In genomic region chr7:132124948-132125347, GRCm38 (mm10) we compare ENCODE assay signal across 25 mouse cellular contexts. TPM values are rescaled to one million over a fixed set of nuclear protein-coding genes. Genes with fewer than 3 reads are reported as not detected.
A peak's percentile ranks its signal among the peaks of the same experiment; 100 is the strongest.
DNase-seq lines count a peak whose midpoint lies in the region; ATAC-seq and TF ChIP-seq lines count a peak whose summit lies in the region.
"Had no signal": no experiment of that assay in that cellular context is flagged by ENCODE, and none has a peak within 500 bp of the region (broad histone marks: within the 10 kb centered on the region; RNA-seq: fewer than 3 reads in every experiment).

No protein-coding gene starts in this region.

- H3K9ac ChIP-seq in forebrain, postnatal 0 days, result no peak overlapping the region
- no peak overlapping the region for H3K9ac ChIP-seq in forebrain, embryonic 15.5 days (replicated peaks)
- H3K9ac ChIP-seq in hindbrain, postnatal 0 days (replicated peaks; ENCODE audit: low read length), result no peak overlapping the region
- H3K9ac ChIP-seq in midbrain, embryonic 14.5 days (replicated peaks; ENCODE audit: low read length), result no peak overlapping the region
- H3K9ac ChIP-seq: forebrain, embryonic 13.5 days; heart, embryonic 15.5 days; hindbrain, embryonic 14.5 days had no signal

- H3K9me3 ChIP-seq in forebrain, postnatal 0 days (ENCODE audit: low read length), result no peaks in the 10 kb centered on the region
- H3K9me3 ChIP-seq in forebrain, embryonic 15.5 days, result no peaks in the 10 kb centered on the region
- H3K9me3 ChIP-seq in hindbrain, postnatal 0 days (ENCODE audit: low read length), result no peaks in the 10 kb centered on the region
- no peaks in the 10 kb centered on the region for H3K9me3 ChIP-seq in hindbrain, embryonic 10.5 days
- no peaks in the 10 kb centered on the region for H3K9me3 ChIP-seq in midbrain, embryonic 14.5 days (ENCODE audit: control insufficient read depth, low read length)
- H3K9me3 ChIP-seq in midbrain, embryonic 10.5 days (replicated peaks), result no peaks in the 10 kb centered on the region
- H3K9me3 ChIP-seq: embryonic facial prominence, embryonic 10.5 days; forebrain, embryonic 13.5 days; heart, embryonic 15.5 days had no signal

- WGBS in forebrain, postnatal 0 days, result 60% methylated on average over 7 of the region's 7 CpGs
- 69% methylated on average over 7 of the region's 7 CpGs for WGBS in forebrain, embryonic 15.5 days
- WGBS in hindbrain, postnatal 0 days, result 57% methylated on average over 7 of the region's 7 CpGs
- 79% methylated on average over 7 of the region's 7 CpGs for WGBS in hindbrain, embryonic 10.5 days
- WGBS in midbrain, embryonic 14.5 days, result 68% methylated on average over 7 of the region's 7 CpGs
- 85% methylated on average over 7 of the region's 7 CpGs for WGBS in midbrain, embryonic 10.5 days

- TF ChIP-seq CTCF in forebrain, postnatal 0 days (IDR thresholded peaks at IDR 0.05; ENCODE audit: low read depth), result no peak
- 0 out of 2 replicates have a peak, but pooled peaks have one; percentile 19 for TF ChIP-seq CTCF in hindbrain, postnatal 0 days (IDR thresholded peaks at IDR 0.05; ENCODE audit: low read depth)

- H3K4me1 ChIP-seq in forebrain, postnatal 0 days (ENCODE audit: insufficient read depth), result no peaks in the 10 kb centered on the region
- no peaks in the 10 kb centered on the region; the same call in 1 of the 2 replicates for H3K4me1 ChIP-seq in forebrain, embryonic 15.5 days
- H3K4me1 ChIP-seq in hindbrain, postnatal 0 days (ENCODE audit: insufficient read depth, low read length), result no peaks in the 10 kb centered on the region
- H3K4me1 ChIP-seq in hindbrain, embryonic 10.5 days (replicated peaks), result no peaks in the 10 kb centered on the region
- 0 out of 2 replicates have a peak, but pooled peaks cover 4% of the 10 kb centered on the region for H3K4me1 ChIP-seq in midbrain, embryonic 14.5 days (ENCODE audit: control insufficient read depth, insufficient read depth, low read length)
- H3K4me1 ChIP-seq in midbrain, embryonic 10.5 days, result no peaks in the 10 kb centered on the region
- H3K4me1 ChIP-seq: embryonic facial prominence, embryonic 10.5 days; heart, embryonic 15.5 days had no signal

- H3K4me3 ChIP-seq in forebrain, postnatal 0 days (ENCODE audit: low read depth, low read length), result no peak overlapping the region
- no peak overlapping the region for H3K4me3 ChIP-seq in forebrain, embryonic 15.5 days
- H3K4me3 ChIP-seq in hindbrain, postnatal 0 days (ENCODE audit: low read length), result no peak overlapping the region
- no peak overlapping the region for H3K4me3 ChIP-seq in hindbrain, embryonic 10.5 days
- no peak overlapping the region for H3K4me3 ChIP-seq in midbrain, embryonic 14.5 days (replicated peaks; ENCODE audit: low read depth, low read length)
- H3K4me3 ChIP-seq in midbrain, embryonic 10.5 days, result no peak overlapping the region
- H3K4me3 ChIP-seq: embryonic facial prominence, embryonic 10.5 days; forebrain, embryonic 13.5 days; heart, embryonic 15.5 days had no signal

- no peak overlapping the region for H3K4me2 ChIP-seq in forebrain, postnatal 0 days (ENCODE audit: low read depth)
- no peak overlapping the region for H3K4me2 ChIP-seq in forebrain, embryonic 15.5 days (replicated peaks)
- H3K4me2 ChIP-seq in hindbrain, postnatal 0 days (ENCODE audit: low read depth, low read length), result no peak overlapping the region
- no peak overlapping the region for H3K4me2 ChIP-seq in midbrain, embryonic 14.5 days (ENCODE audit: low read length)
- H3K4me2 ChIP-seq: forebrain, embryonic 13.5 days; heart, embryonic 11.5 days; heart, embryonic 15.5 days; hindbrain, embryonic 14.5 days had no signal

- H3K27ac ChIP-seq in forebrain, postnatal 0 days (ENCODE audit: low read depth, low read length), result no peak overlapping the region
- no peak overlapping the region for H3K27ac ChIP-seq in forebrain, embryonic 15.5 days (replicated peaks)
- H3K27ac ChIP-seq in hindbrain, postnatal 0 days, result no peak overlapping the region
- H3K27ac ChIP-seq in hindbrain, embryonic 10.5 days, result no peak overlapping the region
- no peak overlapping the region for H3K27ac ChIP-seq in midbrain, embryonic 14.5 days (replicated peaks; ENCODE audit: low read depth, low read length)
- H3K27ac ChIP-seq in midbrain, embryonic 10.5 days (replicated peaks), result no peak overlapping the region
- H3K27ac ChIP-seq: embryonic facial prominence, embryonic 10.5 days; forebrain, embryonic 13.5 days; heart, embryonic 15.5 days; hindbrain, embryonic 14.5 days had no signal

- peak; percentile 26 for DNase-seq in forebrain, postnatal 0 days
- peak; percentile 25 for DNase-seq in hindbrain, postnatal 0 days (ENCODE audit: low spot score)
- DNase-seq in hindbrain, embryonic 10.5 days (ENCODE audit: low spot score), result no peak
- DNase-seq in midbrain, embryonic 14.5 days, result peak; percentile 16
- DNase-seq in midbrain, embryonic 10.5 days (ENCODE audit: low spot score), result no peak
- peak; percentile 48 for DNase-seq in brain, adult 2 months (ENCODE audit: low read depth, low spot score)
- no peak for DNase-seq in thymus, postnatal 4 days
- DNase-seq: adrenal gland, adult 8-10 months; adrenal gland, postnatal 36 days; B cell, adult 2 months; cerebellum, adult 11-12 months; cerebellum, adult 9-10 months; cerebellum, postnatal 25 days; gastrocnemius, postnatal 36 days; heart, adult 18-20 months; heart, postnatal 14 days had no signal

- no peaks in the 10 kb centered on the region for H3K27me3 ChIP-seq in forebrain, postnatal 0 days (ENCODE audit: insufficient read depth, low read length)
- H3K27me3 ChIP-seq in forebrain, embryonic 15.5 days, result no peaks in the 10 kb centered on the region
- no peaks in the 10 kb centered on the region for H3K27me3 ChIP-seq in hindbrain, postnatal 0 days (ENCODE audit: insufficient read depth, low read length)
- H3K27me3 ChIP-seq in hindbrain, embryonic 10.5 days (ENCODE audit: insufficient read depth, poor library complexity, severe bottlenecking), result no peaks in the 10 kb centered on the region
- H3K27me3 ChIP-seq in midbrain, embryonic 14.5 days (ENCODE audit: control insufficient read depth, insufficient read depth, low read length), result no peaks in the 10 kb centered on the region
- no peaks in the 10 kb centered on the region for H3K27me3 ChIP-seq in midbrain, embryonic 10.5 days (ENCODE audit: low read depth, poor library complexity, severe bottlenecking)
- H3K27me3 ChIP-seq: heart, embryonic 15.5 days had no signal

- no peak for ATAC-seq in forebrain, postnatal 0 days
- ATAC-seq in forebrain, embryonic 15.5 days (replicated peaks), result no peak
- no peak for ATAC-seq in hindbrain, postnatal 0 days
- no peak for ATAC-seq in midbrain, embryonic 14.5 days (ENCODE audit: low FRiP score, low TSS enrichment)
- ATAC-seq: CD4-positive, CD25-positive, alpha-beta regulatory T cell, adult 4 months; forebrain, embryonic 13.5 days had no signal

- no peaks in the 10 kb centered on the region for H3K36me3 ChIP-seq in forebrain, postnatal 0 days (ENCODE audit: insufficient read depth)
- H3K36me3 ChIP-seq in forebrain, embryonic 15.5 days, result no peaks in the 10 kb centered on the region
- no peaks in the 10 kb centered on the region for H3K36me3 ChIP-seq in hindbrain, postnatal 0 days (ENCODE audit: insufficient read depth, low read length)
- H3K36me3 ChIP-seq in hindbrain, embryonic 10.5 days, result no peaks in the 10 kb centered on the region
- no peaks in the 10 kb centered on the region for H3K36me3 ChIP-seq in midbrain, embryonic 14.5 days (ENCODE audit: control insufficient read depth, insufficient read depth, low read length)
- H3K36me3 ChIP-seq in midbrain, embryonic 10.5 days, result no peaks in the 10 kb centered on the region
- H3K36me3 ChIP-seq: embryonic facial prominence, embryonic 10.5 days; G1E; heart, embryonic 15.5 days had no signal

RNA-seq across cellular contexts. Expression of gene Cpxm2, which starts 29.6 kb away (rescaled TPM):
- total RNA-seq in forebrain, postnatal 0 days (2014; rRNA removed), result 2.1 and 3.1 TPM in 2 replicates
- polyA plus RNA-seq in forebrain, postnatal 0 days (2015; fragmentation: Nextera tagmentation; extraction: Ambion mirVana), result 1.7 and 2.2 TPM in 2 replicates
- polyA plus RNA-seq in forebrain, embryonic 15.5 days (2015; fragmentation: Nextera tagmentation; extraction: Ambion mirVana), result 2.6 and 3.1 TPM in 2 replicates
- total RNA-seq in hindbrain, postnatal 0 days (2014; rRNA removed), result 2.3 and 3.3 TPM in 2 replicates
- polyA plus RNA-seq in hindbrain, postnatal 0 days (2015; fragmentation: Nextera tagmentation; extraction: Ambion mirVana), result 2.5 and 3.4 TPM in 2 replicates
- polyA plus RNA-seq in hindbrain, embryonic 10.5 days (2016; fragmentation: Nextera tagmentation; extraction: Ambion mirVana), result 0.75 and 1.1 TPM in 2 replicates
- 1.1 and 1.3 TPM in 2 replicates for polyA plus RNA-seq in midbrain, embryonic 14.5 days (2014; fragmentation: Nextera tagmentation; extraction: Ambion mirVana)
- polyA plus RNA-seq in midbrain, embryonic 10.5 days (2016; fragmentation: Nextera tagmentation; extraction: Ambion mirVana), result 0.93 and 0.94 TPM in 2 replicates
- total RNA-seq: hematopoietic stem cell, adult 5-6 weeks had no signal
- polyA plus RNA-seq: CD4-positive, CD25-positive, alpha-beta regulatory T cell, adult 4 months; G1E; heart, embryonic 11.5 days had no signal

Comparison
In these comparisons a context has a peak if more than half of its experiments do, and no peak if none do; other contexts are left out.
1. DNase-seq: peak in forebrain, postnatal 0 days (single experiment), hindbrain, postnatal 0 days (single experiment), midbrain, embryonic 14.5 days (single experiment) and brain, adult 2 months (single experiment); none in hindbrain, embryonic 10.5 days (single experiment), midbrain, embryonic 10.5 days (single experiment) and thymus, postnatal 4 days (single experiment).